Mouse (Mus musculus) olfactory bulb, adult 2 months (tissue): Measurements from ENCODE around the gene Cldnd2. TPM values are rescaled to one million over a fixed set of nuclear protein-coding genes. Genes with fewer than 3 reads are reported as not detected.

Source experiments
- H3K27ac ChIP-seq: fragments of 200-500 bp; 2 replicates; pipeline ENCODE4 v1.5.1; 2012; ENCODE audit warnings: low read depth, low read length; ENCODE audit not compliant: insufficient read depth
- H3K4me1 ChIP-seq: fragments of 200-500 bp; 2 replicates; pipeline ENCODE4 v1.6.1; 2012; ENCODE audit warnings: low read length; ENCODE audit not compliant: control insufficient read depth, insufficient read depth
- H3K4me3 ChIP-seq: fragments of 200-500 bp; 2 replicates; pipeline ENCODE4 v1.5.1; 2012; ENCODE audit warnings: mild to moderate bottlenecking, low read depth, low read length, moderate library complexity; ENCODE audit not compliant: insufficient read depth
- CTCF ChIP-seq: fragments of 200-500 bp; IDR thresholded peaks from 2 replicates; pipeline ENCODE4 v1.5.1; 2012; ENCODE audit warnings: low read depth, mild to moderate bottlenecking, low read length, moderate library complexity; ENCODE audit not compliant: insufficient read depth
- POLR2A ChIP-seq: fragments of 200-500 bp; IDR thresholded peaks from 2 replicates; pipeline ENCODE4 v1.6.1; 2012; ENCODE audit warnings: mild to moderate bottlenecking, low read depth, low read length, moderate library complexity; ENCODE audit not compliant: insufficient read depth
- WGBS: fragments of 180-500 bp; shearing (Covaris S2); methylation state at CpG from one replicate; pipeline ENCODE4 v1.1.7; 2018; 5-methylcytosine and 5-hydroxymethylcytosine counted together
- polyA plus RNA-seq: library from polyadenylated mRNA; stranded (reverse); fragments of >200 nt; gene quantifications from 2 replicates; pipeline ENCODE4 v1.2.4, GENCODE M21; 2012; ENCODE audit warnings: low replicate concordance; ENCODE audit not compliant: missing spikeins, insufficient read depth, insufficient read length

Cldnd2 gene
- polyA plus RNA-seq, 1 experiment: not detected

DNA sequence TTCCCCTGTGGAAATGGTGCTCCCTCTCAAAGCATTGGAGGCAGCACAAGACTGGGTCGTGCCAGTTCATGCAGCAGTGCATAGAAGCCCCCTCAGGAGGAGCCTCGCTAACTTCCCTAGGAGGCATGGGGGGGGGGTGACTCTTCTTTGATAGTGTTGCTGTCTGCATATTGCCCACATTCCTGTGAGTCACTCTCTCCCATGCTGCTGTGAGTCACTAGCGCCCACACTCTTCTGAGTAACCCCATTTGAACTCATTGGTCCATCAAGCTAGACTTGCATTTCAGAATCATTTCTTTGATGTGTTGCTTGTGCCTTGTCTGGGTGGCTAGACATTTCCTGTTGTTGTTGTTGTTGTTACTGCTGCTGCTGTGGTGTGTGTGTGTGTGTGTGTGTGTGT lies 40.6 kb downstream of the Cldnd2 start:
- Histone ChIP-seq H3K4me3 (no peak overlapping the region), H3K27ac (peak overlapping the region; percentile 93), H3K4me1 (peaks cover 47% of the 10 kb centered on the region)
- TF ChIP-seq CTCF: no peak
- 16% methylated on average over 3 of the region's 3 CpGs for WGBS

DNA sequence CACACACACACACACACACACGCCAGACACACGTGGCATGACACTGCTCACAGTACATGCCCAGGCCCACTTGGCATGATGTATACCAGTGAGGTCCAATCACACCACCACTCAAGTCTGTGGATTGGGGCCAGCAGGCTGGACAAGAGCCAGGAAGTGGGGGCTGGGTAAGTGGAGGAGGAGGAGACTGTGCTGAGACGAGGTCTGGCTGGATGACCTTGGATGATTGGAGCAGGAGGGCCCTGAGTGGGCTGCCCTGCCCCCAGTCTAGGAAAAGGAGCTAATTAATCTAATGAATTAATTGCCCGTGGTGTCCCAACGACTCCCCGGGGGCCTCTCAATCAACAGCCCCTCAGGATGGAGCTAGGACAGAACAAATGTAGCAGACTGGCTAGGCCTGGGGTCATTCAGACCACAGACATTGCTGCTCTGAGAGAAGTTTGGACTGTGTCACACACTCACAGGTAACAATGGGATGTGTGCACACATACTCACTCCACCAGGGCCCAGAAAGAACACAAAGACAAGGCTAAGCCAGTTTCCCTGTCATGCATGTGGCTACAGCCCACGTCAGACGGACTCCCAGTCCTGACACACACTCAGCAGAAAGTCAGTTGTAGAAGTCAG lies 41.6 kb downstream of the Cldnd2 start:
- Histone ChIP-seq H3K4me3 (no peak overlapping the region), H3K4me1 (peaks cover 49% of the 10 kb centered on the region), H3K27ac (peak overlapping the region; percentile 93)
- TF ChIP-seq CTCF (no peak), POLR2A (no peak)
- WGBS: 30% methylated on average over 8 of the region's 8 CpGs

DNA sequence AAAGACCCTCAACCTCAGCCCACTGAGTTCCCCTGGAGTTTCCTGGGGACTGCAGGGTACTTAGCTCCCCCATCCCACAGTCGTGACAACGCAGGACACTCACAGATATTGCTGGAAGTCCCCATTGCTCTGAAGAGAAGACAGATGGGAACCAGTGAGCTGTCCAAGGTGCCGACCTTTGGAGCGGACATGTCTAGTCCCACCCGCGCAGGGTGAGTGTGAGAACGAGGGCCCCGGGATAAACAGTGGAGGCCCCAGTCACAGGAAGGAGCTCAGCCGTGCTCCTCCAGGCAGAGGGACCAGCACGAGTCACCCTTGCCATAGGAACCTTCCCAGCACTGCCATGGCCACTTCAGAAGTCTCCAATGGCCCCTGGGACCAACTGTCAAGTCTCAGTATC lies 42.7 kb downstream of the Cldnd2 start:
- no peak for TF ChIP-seq POLR2A
- no peak for TF ChIP-seq CTCF
- no peak overlapping the region for H3K4me3 ChIP-seq
- H3K27ac ChIP-seq: no peak overlapping the region; the same call in 1 of the 2 replicates
- peaks cover 46% of the 10 kb centered on the region for H3K4me1 ChIP-seq
- 44% methylated on average over 10 of the region's 10 CpGs for WGBS

DNA sequence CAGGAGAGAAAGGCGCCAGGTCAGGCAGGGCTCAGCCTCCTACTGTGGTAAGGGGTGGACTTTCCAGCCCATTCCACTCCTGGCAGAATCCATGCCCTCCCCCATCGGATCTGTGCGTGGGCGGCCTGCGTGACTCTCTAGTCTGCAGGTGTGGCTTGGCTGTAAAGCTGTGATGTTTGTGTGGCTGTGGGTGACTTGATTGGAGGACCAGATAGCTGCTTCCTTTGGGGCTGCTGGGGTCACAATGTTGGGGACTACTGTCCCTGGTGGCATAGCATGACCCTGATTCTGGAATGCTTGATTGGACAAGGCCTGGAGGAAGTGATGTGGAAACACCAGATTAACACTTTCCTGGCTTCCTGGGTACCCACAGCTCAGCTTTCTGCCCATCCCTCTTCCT lies 48.1 kb downstream of the Cldnd2 start:
- H3K4me1 ChIP-seq: peaks cover 22% of the 10 kb centered on the region
- H3K4me3 ChIP-seq: peak overlapping the region; percentile 66
- peak overlapping the region; percentile 91 for H3K27ac ChIP-seq
- 14% methylated on average over 5 of the region's 5 CpGs for WGBS
- TF ChIP-seq POLR2A (no peak), CTCF (no peak)

DNA sequence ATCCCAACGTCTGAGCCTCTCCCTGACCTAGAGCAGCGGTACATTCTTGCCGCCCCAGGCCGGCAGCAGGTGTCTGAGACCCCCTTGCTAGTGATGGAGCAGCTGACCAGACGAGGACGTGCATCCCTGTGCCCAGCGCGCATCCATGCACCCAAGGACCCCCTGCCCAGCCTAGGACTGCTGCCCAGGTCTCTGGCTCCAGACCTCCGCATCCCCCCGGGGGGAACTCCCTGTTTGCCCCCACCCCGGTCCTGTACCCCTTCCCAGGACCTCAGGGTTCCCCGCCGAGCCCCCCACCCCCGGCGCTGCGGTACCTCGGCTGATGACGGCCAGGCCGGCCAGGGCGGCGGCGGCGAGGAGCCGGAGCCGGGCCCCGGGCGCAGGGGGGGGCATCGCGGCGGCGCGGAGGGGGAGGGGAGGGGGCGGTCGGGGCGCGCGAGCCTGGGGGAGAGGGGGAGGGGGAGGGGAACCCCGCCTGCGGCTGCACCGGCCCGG lies 49.1 kb downstream of the Cldnd2 start, which contains the start of gene Iglon5:
TSS of gene Iglon5 (minus strand) at position 445 of the 495 bp plus-strand sequence.
- peak within 1 kb of the TSS; percentile 66 for H3K4me3 ChIP-seq
- peaks cover 22% of the 10 kb centered on the region for H3K4me1 ChIP-seq
- TF ChIP-seq CTCF (no peak), POLR2A (no peak)
- peak within 1 kb of the TSS; percentile 91 for H3K27ac ChIP-seq
- 2% methylated on average over 23 of the region's 41 CpGs for WGBS

DNA sequence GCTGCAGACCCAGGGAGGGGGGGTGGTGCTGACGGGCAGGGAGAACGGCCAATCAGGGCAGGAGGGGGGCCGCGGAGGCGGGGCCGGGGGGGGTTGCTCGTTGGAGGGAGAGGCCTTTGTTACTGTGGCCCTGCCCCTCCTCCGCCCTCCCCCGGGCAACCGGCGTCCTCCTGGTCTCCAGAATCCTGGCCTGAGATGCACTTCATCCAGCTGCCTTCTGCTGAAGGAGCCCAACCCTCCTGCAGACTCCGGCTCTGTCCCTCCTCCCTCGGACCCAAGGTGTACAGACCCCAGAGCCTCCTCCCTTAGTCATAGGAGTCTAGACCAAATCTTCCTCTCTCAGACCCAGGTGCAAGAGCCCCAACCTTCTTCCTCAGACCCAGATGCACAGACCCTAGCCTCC lies 49.6 kb downstream of the Cldnd2 start:
- TF ChIP-seq POLR2A: peak; percentile 30; the same call in 1 of the 2 replicates
- no peak for TF ChIP-seq CTCF
- Histone ChIP-seq H3K4me3 (peak overlapping the region; percentile 51), H3K27ac (peak overlapping the region; percentile 76), H3K4me1 (peaks cover 22% of the 10 kb centered on the region)
- WGBS: 2% methylated on average over 12 of the region's 13 CpGs

DNA sequence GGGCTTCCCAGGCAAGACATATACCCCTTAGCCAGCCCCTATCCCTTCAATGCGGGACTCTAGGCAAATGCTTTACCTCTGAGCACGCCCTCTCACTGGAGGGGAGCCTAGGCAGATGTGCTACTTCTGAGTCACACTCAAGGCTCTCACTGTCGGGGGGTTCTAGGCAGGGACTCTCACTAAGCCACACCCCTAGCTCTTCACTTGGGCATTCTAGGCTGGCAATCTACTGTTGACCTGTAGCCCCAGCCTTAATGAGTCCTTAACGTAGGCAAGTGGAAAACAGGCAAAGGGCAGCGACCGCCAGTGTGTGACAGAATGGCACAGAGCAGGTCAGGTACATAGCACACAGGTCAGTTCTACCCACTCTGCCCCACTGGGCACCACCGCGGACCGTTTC lies 50.3 kb downstream of the Cldnd2 start:
- no peak overlapping the region for H3K27ac ChIP-seq
- H3K4me3 ChIP-seq: no peak overlapping the region

More for the DNA sequence above, 50.3 kb downstream of the Cldnd2 start:
- TF ChIP-seq POLR2A (no peak), CTCF (no peak)
- H3K4me1 ChIP-seq: peaks cover 26% of the 10 kb centered on the region
- WGBS: 65% methylated on average over 9 of the region's 9 CpGs

Other genes with a start within 250 kb of the Cldnd2 start
- not detected in 2 replicates for gene Zfp715, start 127.5 kb upstream of the Cldnd2 start, polyA plus RNA-seq
- gene Siglecf, start 89.4 kb upstream of the Cldnd2 start, polyA plus RNA-seq: not detected in 2 replicates
- gene Siglecg, start 32.6 kb upstream of the Cldnd2 start, polyA plus RNA-seq: not detected in 2 replicates
- gene Lim2, start 13.1 kb upstream of the Cldnd2 start, polyA plus RNA-seq: not detected in 2 replicates
- gene Nkg7, start 3.7 kb upstream of the Cldnd2 start, polyA plus RNA-seq: not detected in 2 replicates
- gene Etfb, start 3.3 kb downstream of the Cldnd2 start, polyA plus RNA-seq: not detected in 2 replicates
- not detected in 2 replicates for gene Gm45233, start 3.3 kb downstream of the Cldnd2 start, polyA plus RNA-seq
- not detected in 2 replicates for gene Vsig10l, start 22.4 kb downstream of the Cldnd2 start, polyA plus RNA-seq
- not detected in 2 replicates for gene Iglon5, start 49.3 kb downstream of the Cldnd2 start, polyA plus RNA-seq
- not detected in 2 replicates for gene 4931406B18Rik, start 65.2 kb downstream of the Cldnd2 start, polyA plus RNA-seq
- not detected in 2 replicates for gene Cd33, start 103.6 kb downstream of the Cldnd2 start, polyA plus RNA-seq
- not detected in 2 replicates for gene Zfp658, start 121.5 kb downstream of the Cldnd2 start, polyA plus RNA-seq
- not detected in 2 replicates for gene Zfp719, start 138.8 kb downstream of the Cldnd2 start, polyA plus RNA-seq
- gene Zfp819, start 166.4 kb downstream of the Cldnd2 start, polyA plus RNA-seq: not detected in 2 replicates
- not detected in 2 replicates for gene Ceacam18, start 193.9 kb downstream of the Cldnd2 start, polyA plus RNA-seq
- not detected in 2 replicates for gene Siglece, start 219.4 kb downstream of the Cldnd2 start, polyA plus RNA-seq
- not detected in 2 replicates for gene Ctu1, start 231.2 kb downstream of the Cldnd2 start, polyA plus RNA-seq
- not detected in 2 replicates for gene Klk14, start 249.6 kb downstream of the Cldnd2 start, polyA plus RNA-seq